Mouse (Mus musculus) limb, embryonic 13.5 days (tissue): Measurements from ENCODE around the gene Tcte3. TPM values are rescaled to one million over a fixed set of nuclear protein-coding genes. Genes with fewer than 3 reads are reported as not detected.
A peak's percentile ranks its signal among the peaks of the same experiment; 100 is the strongest.
"Not testable (repeated sequence)": the region's sequence is repeated elsewhere in the genome, so short reads cannot be mapped to it uniquely, and the experiment has no call there.

Experiments
- ATAC-seq: fragments of 200-750 bp; cut with Nextera tagmentation; 2 replicates; pipeline ENCODE4 v1.8.0; 2017; ENCODE audit warnings: low read depth, moderate number of reproducible peaks, moderate TSS enrichment; ENCODE audit not compliant: low FRiP score
- H3K27ac ChIP-seq: fragments of 300-500 bp; sonication (generic); 2 replicates; pipeline ENCODE4 v1.5.1; 2015; ENCODE audit warnings: inconsistent platforms, mild to moderate bottlenecking, moderate library complexity
- H3K27me3 ChIP-seq: fragments of 300-500 bp; sonication (generic); 2 replicates; pipeline ENCODE4 v1.6.1; 2015; ENCODE audit warnings: mild to moderate bottlenecking, inconsistent platforms
- H3K36me3 ChIP-seq: fragments of 300-500 bp; sonication (generic); 2 replicates; pipeline ENCODE4 v1.6.1; 2015; ENCODE audit warnings: inconsistent platforms, mild to moderate bottlenecking, moderate library complexity
- H3K4me1 ChIP-seq: fragments of 300-500 bp; sonication (generic); 2 replicates; pipeline ENCODE4 v1.6.1; 2015; ENCODE audit warnings: inconsistent platforms
- H3K4me2 ChIP-seq: fragments of 300-500 bp; sonication (generic); replicated peaks from 2 replicates; pipeline ENCODE4 v1.6.1; 2015; ENCODE audit warnings: inconsistent platforms, mild to moderate bottlenecking, moderate library complexity
- H3K4me3 ChIP-seq: fragments of 300-500 bp; sonication (generic); 2 replicates; pipeline ENCODE4 v1.5.1; 2015; ENCODE audit warnings: moderate library complexity, mild to moderate bottlenecking, inconsistent platforms
- H3K9ac ChIP-seq: fragments of 300-500 bp; sonication (generic); 2 replicates; pipeline ENCODE4 v1.6.1; 2015; ENCODE audit warnings: mild to moderate bottlenecking, inconsistent platforms
- H3K9me3 ChIP-seq: fragments of 300-500 bp; sonication (generic); 2 replicates; pipeline ENCODE4 v1.6.1; 2016; ENCODE audit warnings: inconsistent platforms
- WGBS: fragments of 180-500 bp; shearing (Covaris S2); methylation state at CpG from one replicate; pipeline ENCODE4 v1.1.7; 2015; 5-methylcytosine and 5-hydroxymethylcytosine counted together
- polyA plus RNA-seq: library from polyadenylated mRNA; unstranded; fragments of >200 nt; fragmentation: Nextera tagmentation; extraction: Ambion mirVana; gene quantifications from 2 replicates; pipeline ENCODE4 v1.2.1, GENCODE M21; 2015

Gene Tcte3
- polyA plus RNA-seq, 1 experiment from 2014 or later, result 0.39 TPM

- not testable (repeated sequence) for H3K27ac ChIP-seq, H3K4me1 ChIP-seq, H3K4me3 ChIP-seq, H3K36me3 ChIP-seq, H3K27me3 ChIP-seq, H3K9me3 ChIP-seq, H3K4me2 ChIP-seq, H3K9ac ChIP-seq
- no CpG with 5 or more reads among the region's 48 CpGs for WGBS
- peak; percentile 95 for ATAC-seq
Measured at GRCm38 (mm10) chr17:15024502-15025193, 16.6 kb downstream of the Tcte3 start.

- peak; percentile 82 for ATAC-seq
- H3K4me3 ChIP-seq, H3K9ac ChIP-seq, H3K4me1 ChIP-seq, H3K27me3 ChIP-seq, H3K36me3 ChIP-seq, H3K27ac ChIP-seq, H3K9me3 ChIP-seq, H3K4me2 ChIP-seq: not testable (repeated sequence)
- WGBS, result no CpG with 5 or more reads among the region's 97 CpGs
Measured at GRCm38 (mm10) chr17:15023878-15024492, 17.3 kb downstream of the Tcte3 start.

- H3K36me3 ChIP-seq, ATAC-seq, H3K27ac ChIP-seq, H3K27me3 ChIP-seq, H3K9ac ChIP-seq, H3K4me3 ChIP-seq, H3K4me1 ChIP-seq, H3K4me2 ChIP-seq, H3K9me3 ChIP-seq: not testable (repeated sequence)
- 89% methylated on average over 3 of the region's 3 CpGs for WGBS
Measured at GRCm38 (mm10) chr17:15021503-15022220, 19.6 kb downstream of the Tcte3 start.

- H3K27ac ChIP-seq, H3K9ac ChIP-seq, H3K4me1 ChIP-seq, H3K27me3 ChIP-seq, H3K9me3 ChIP-seq, H3K36me3 ChIP-seq, H3K4me2 ChIP-seq, H3K4me3 ChIP-seq: not testable (repeated sequence)
- peak; percentile 97 for ATAC-seq
- WGBS, result no CpG with 5 or more reads among the region's 60 CpGs
Measured at GRCm38 (mm10) chr17:15009706-15010413, 31.4 kb downstream of the Tcte3 start, which contains the start of gene Gm3435. Gm3435 (plus strand) TSS chr17:15010176.

GRCm38 (mm10) chr17:15009088-15009487, 32.2 kb downstream of the Tcte3 start:
- not testable (repeated sequence) for H3K36me3 ChIP-seq, H3K4me1 ChIP-seq, H3K27ac ChIP-seq, H3K9me3 ChIP-seq, H3K27me3 ChIP-seq, ATAC-seq, H3K4me3 ChIP-seq, H3K9ac ChIP-seq, H3K4me2 ChIP-seq
- WGBS, result no CpG with 5 or more reads among the region's 3 CpGs

GRCm38 (mm10) chr17:15000047-15000446, 41.2 kb downstream of the Tcte3 start:
- H3K9ac ChIP-seq, ATAC-seq, H3K36me3 ChIP-seq, H3K4me1 ChIP-seq, H3K4me2 ChIP-seq, H3K27ac ChIP-seq, H3K27me3 ChIP-seq, H3K4me3 ChIP-seq, H3K9me3 ChIP-seq: not testable (repeated sequence)
- no CpG with 5 or more reads among the region's 4 CpGs for WGBS

- H3K4me3 ChIP-seq, H3K4me2 ChIP-seq, ATAC-seq, H3K36me3 ChIP-seq, H3K27me3 ChIP-seq, H3K9me3 ChIP-seq, H3K4me1 ChIP-seq, H3K9ac ChIP-seq, H3K27ac ChIP-seq: not testable (repeated sequence)
- no CpG with 5 or more reads among the region's 5 CpGs for WGBS
Measured at GRCm38 (mm10) chr17:14994140-14994539, 47.1 kb downstream of the Tcte3 start.

GRCm38 (mm10) chr17:14993139-14993832, 48.0 kb downstream of the Tcte3 start:
- not testable (repeated sequence) for H3K4me2 ChIP-seq, H3K4me3 ChIP-seq, H3K9ac ChIP-seq, H3K36me3 ChIP-seq, H3K9me3 ChIP-seq, H3K27ac ChIP-seq, H3K4me1 ChIP-seq, H3K27me3 ChIP-seq
- peak; percentile 94 for ATAC-seq
- no CpG with 5 or more reads among the region's 47 CpGs for WGBS

GRCm38 (mm10) chr17:14992522-14993138, 48.7 kb downstream of the Tcte3 start:
- H3K36me3 ChIP-seq, H3K27ac ChIP-seq, H3K4me1 ChIP-seq, H3K4me2 ChIP-seq, H3K4me3 ChIP-seq, H3K27me3 ChIP-seq, H3K9ac ChIP-seq, H3K9me3 ChIP-seq: not testable (repeated sequence)
- no CpG with 5 or more reads among the region's 98 CpGs for WGBS
- ATAC-seq, result peak; percentile 80

GRCm38 (mm10) chr17:14990116-14990702, 51.1 kb downstream of the Tcte3 start:
- not testable (repeated sequence) for H3K36me3 ChIP-seq, H3K4me2 ChIP-seq, H3K27me3 ChIP-seq, H3K4me3 ChIP-seq, H3K4me1 ChIP-seq, H3K9me3 ChIP-seq, H3K9ac ChIP-seq, ATAC-seq, H3K27ac ChIP-seq
- 94% methylated on average over 4 of the region's 5 CpGs for WGBS

- H3K27ac ChIP-seq, H3K9me3 ChIP-seq, H3K9ac ChIP-seq, H3K27me3 ChIP-seq, H3K36me3 ChIP-seq, H3K4me1 ChIP-seq: not testable (repeated sequence)
- WGBS, result no CpG with 5 or more reads among the region's 60 CpGs
- peak within 1 kb of the TSS; percentile 34; the same call in 1 of the 2 replicates for H3K4me2 ChIP-seq
- peak; percentile 97 for ATAC-seq
- H3K4me3 ChIP-seq, result 0 out of 2 replicates have a peak within 1 kb of the TSS, but pooled peaks have one; percentile 24
Measured at GRCm38 (mm10) chr17:14978362-14979038, 62.8 kb downstream of the Tcte3 start, which contains the start of the genes 9030025P20Rik and Gm3417. 9030025P20Rik (plus strand) TSS chr17:14978468. Gm3417 (minus strand) TSS chr17:14978790.
